Mouse (Mus musculus): ENCODE results near the gene Ulk1. TPM values are rescaled to one million over a fixed set of nuclear protein-coding genes. Genes with fewer than 3 reads are reported as not detected.

The Ulk1 gene
- polyA plus RNA-seq, 1 experiment from 2014 or later, result 10.0 TPM

DNA sequence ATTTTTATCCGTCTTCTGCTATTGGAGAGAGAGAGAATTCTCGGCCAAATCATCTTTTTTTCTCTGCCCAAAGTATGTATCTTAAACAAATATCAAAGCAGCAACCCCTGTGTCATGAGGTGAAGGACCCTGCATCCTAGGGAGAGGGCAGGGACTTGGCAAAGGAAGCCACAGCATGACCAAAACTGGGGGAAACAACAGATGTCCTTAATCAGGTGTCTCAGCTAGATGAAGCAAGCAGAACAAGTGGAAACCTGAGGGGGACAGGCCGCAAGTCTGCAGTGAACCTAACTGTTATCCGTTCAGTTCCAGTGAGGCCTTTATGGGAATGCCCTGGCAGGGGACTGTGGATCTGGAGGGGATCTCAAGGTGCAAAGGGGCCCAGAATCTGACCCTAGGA is 2.4 kb downstream of the Ulk1 start:
- peaks cover 11% of the 10 kb centered on the region for H3K36me3 ChIP-seq (ENCODE audit: control insufficient read depth, insufficient read depth)
- H3K4me2 ChIP-seq (ENCODE audit: low read depth, low read length), result peak overlapping the region; percentile 99
- 83% methylated on average over 4 of the region's 4 CpGs for WGBS
- no peak for ATAC-seq (replicated peaks; ENCODE audit: extremely low read depth, insufficient read depth, low FRiP score)
- H3K4me3 ChIP-seq (ENCODE audit: low read length), result peak overlapping the region; percentile 91
- H3K27ac ChIP-seq (ENCODE audit: low read length), result peak overlapping the region; percentile 87
- H3K9ac ChIP-seq (ENCODE audit: low read length), result peak overlapping the region; percentile 97
- no peaks in the 10 kb centered on the region for H3K27me3 ChIP-seq (ENCODE audit: control insufficient read depth, insufficient read depth, low read length)
- H3K4me1 ChIP-seq (ENCODE audit: control insufficient read depth, insufficient read depth, low read length), result peaks cover 30% of the 10 kb centered on the region
- no peaks in the 10 kb centered on the region for H3K9me3 ChIP-seq (replicated peaks; ENCODE audit: control insufficient read depth, low read length)

DNA sequence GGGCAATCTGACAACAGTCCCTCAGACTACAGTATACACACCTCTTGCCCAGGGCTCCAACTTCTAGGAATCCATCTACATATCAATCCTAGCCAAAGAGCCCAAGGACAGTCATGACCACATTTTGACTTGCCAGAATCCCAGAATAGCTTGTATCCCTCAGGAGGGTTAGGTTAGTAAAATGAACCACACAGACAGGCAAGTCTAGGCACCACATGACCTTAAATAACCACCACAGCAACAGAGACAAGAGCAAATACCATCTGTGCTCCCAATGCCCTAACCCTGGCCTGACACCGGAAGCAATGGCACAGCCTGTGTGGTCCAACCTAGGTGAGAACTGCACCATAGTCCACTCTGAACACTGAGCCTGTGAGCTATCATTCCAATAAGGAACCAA is 3.2 kb downstream of the Ulk1 start:
- WGBS, result 78% methylated on average over 1 of the region's 1 CpGs
- H3K4me2 ChIP-seq (ENCODE audit: low read depth, low read length), result no peak overlapping the region
- no peak overlapping the region for H3K27ac ChIP-seq (ENCODE audit: low read length)
- no peaks in the 10 kb centered on the region for H3K27me3 ChIP-seq (ENCODE audit: control insufficient read depth, insufficient read depth, low read length)
- H3K4me1 ChIP-seq (ENCODE audit: control insufficient read depth, insufficient read depth, low read length), result peaks cover 36% of the 10 kb centered on the region
- ATAC-seq (replicated peaks; ENCODE audit: extremely low read depth, insufficient read depth, low FRiP score), result no peak
- H3K9me3 ChIP-seq (replicated peaks; ENCODE audit: control insufficient read depth, low read length), result no peaks in the 10 kb centered on the region
- H3K9ac ChIP-seq (ENCODE audit: low read length), result no peak overlapping the region
- H3K36me3 ChIP-seq (ENCODE audit: control insufficient read depth, insufficient read depth), result peaks cover 11% of the 10 kb centered on the region
- no peak overlapping the region for H3K4me3 ChIP-seq (ENCODE audit: low read length)

DNA sequence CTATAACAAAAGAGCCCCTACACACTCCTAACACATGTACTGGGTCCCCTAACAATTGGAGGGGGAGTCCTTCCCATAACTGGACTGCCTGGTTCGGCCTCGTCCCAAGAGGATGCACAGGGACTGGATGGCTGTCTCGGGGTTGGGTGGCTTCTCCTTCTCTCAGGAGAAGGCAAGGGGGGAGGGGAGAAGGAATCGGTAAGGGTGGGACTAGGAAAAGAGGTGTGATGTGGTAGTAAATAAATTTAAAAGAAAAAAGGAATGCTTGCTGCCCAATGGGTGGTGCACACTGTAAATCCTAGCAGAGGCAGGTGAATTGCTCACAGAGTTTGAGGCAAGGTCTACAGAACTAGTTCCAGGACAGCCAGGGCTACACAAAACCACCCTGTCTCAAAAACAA is 3.7 kb downstream of the Ulk1 start:
- WGBS, result 80% methylated on average over 4 of the region's 4 CpGs
- H3K36me3 ChIP-seq (ENCODE audit: control insufficient read depth, insufficient read depth), result peaks cover 11% of the 10 kb centered on the region
- no peak for ATAC-seq (replicated peaks; ENCODE audit: extremely low read depth, insufficient read depth, low FRiP score)
- H3K4me1 ChIP-seq (ENCODE audit: control insufficient read depth, insufficient read depth, low read length), result peaks cover 36% of the 10 kb centered on the region
- H3K9ac ChIP-seq (ENCODE audit: low read length), result no peak overlapping the region
- no peak overlapping the region for H3K4me3 ChIP-seq (ENCODE audit: low read length)
- H3K4me2 ChIP-seq (ENCODE audit: low read depth, low read length), result no peak overlapping the region
- no peaks in the 10 kb centered on the region for H3K9me3 ChIP-seq (replicated peaks; ENCODE audit: control insufficient read depth, low read length)
- H3K27me3 ChIP-seq (ENCODE audit: control insufficient read depth, insufficient read depth, low read length), result no peaks in the 10 kb centered on the region
- H3K27ac ChIP-seq (ENCODE audit: low read length), result no peak overlapping the region

DNA sequence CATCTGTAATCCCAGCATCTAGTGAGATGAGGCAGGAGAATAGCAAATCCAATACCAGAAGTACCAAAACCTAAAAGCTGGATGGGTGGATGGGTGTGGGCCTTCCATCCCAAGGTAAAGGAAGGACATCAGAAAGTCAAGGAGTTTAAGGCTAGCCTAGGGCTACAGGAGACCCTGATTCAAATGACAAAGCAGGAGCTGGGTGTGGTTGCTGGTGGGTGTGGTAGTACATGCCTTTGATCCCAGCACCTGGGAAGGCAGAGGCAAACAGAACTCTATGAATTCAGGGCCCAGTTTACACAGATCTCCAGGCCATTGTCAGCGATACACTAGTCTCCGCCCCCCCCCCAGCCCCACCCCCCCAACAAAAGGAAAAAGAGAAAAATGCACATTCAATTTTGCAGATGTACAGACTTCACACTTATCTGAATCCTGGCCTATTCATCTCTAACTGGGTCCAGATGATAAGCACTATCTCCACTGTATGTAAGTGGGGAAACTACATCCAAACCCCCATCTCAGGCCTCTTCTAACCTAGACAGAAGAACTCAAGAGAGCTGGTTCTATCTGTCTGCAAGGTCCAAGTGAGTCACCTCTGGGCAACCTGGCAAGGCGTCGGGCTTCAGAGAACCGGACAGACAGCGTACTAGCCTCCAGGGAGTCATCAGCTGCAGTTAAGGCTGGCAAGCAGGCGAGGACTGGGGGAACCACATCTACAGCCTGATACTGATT is 5.7 kb downstream of the Ulk1 start:
- Histone ChIP-seq H3K9me3 (replicated peaks; ENCODE audit: control insufficient read depth, low read length) (no peaks in the 10 kb centered on the region), H3K36me3 (ENCODE audit: control insufficient read depth, insufficient read depth) (peaks cover 11% of the 10 kb centered on the region), H3K4me2 (ENCODE audit: low read depth, low read length) (no peak overlapping the region), H3K27ac (ENCODE audit: low read length) (no peak overlapping the region), H3K4me3 (ENCODE audit: low read length) (no peak overlapping the region), H3K4me1 (ENCODE audit: control insufficient read depth, insufficient read depth, low read length) (peaks cover 38% of the 10 kb centered on the region), H3K9ac (ENCODE audit: low read length) (no peak overlapping the region), H3K27me3 (ENCODE audit: control insufficient read depth, insufficient read depth, low read length) (no peaks in the 10 kb centered on the region)
- 74% methylated on average over 7 of the region's 7 CpGs for WGBS
- no peak for ATAC-seq (replicated peaks; ENCODE audit: extremely low read depth, insufficient read depth, low FRiP score)

DNA sequence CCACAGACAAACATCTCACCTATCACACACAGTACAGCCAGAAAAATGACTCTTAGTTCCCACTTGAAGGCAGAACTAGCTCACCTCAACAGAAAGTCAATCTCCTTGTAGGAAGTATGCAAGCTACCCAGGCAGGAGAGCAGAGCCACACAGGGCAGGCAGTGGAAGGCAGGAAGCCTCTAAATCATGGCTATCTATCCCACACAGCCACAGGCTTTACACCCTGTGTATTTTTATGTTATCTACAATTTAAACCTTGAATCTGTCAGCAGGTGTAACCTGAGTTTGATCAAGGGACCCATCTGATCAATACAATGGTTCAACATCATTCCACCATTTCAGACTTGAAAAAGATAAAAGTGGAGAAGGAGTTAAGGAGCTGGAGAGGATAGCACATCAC is 7.1 kb downstream of the Ulk1 start:
- peaks cover 20% of the 10 kb centered on the region for H3K36me3 ChIP-seq (ENCODE audit: control insufficient read depth, insufficient read depth)
- H3K27me3 ChIP-seq (ENCODE audit: control insufficient read depth, insufficient read depth, low read length), result no peaks in the 10 kb centered on the region

DNA sequence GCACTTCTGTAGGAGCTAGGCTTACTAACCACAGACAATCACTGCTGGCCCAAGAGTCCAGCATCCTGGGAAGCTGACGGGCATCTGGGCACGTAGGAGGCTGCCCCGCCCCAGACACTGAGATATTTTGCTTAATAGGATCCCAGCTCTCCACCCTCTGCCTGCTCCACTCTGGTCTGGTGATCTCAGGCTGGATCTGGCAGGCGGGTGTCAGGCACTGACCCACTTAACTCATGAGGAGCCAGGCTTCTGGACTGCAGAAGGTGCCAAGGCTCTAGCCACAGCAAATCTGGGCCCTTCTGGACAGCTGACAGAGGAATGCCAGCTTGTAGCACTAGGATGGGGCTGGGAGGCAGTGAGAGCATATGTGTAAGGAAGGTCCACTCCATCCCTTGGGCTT is 7.7 kb downstream of the Ulk1 start:
- H3K4me1 ChIP-seq (ENCODE audit: control insufficient read depth, insufficient read depth, low read length), result peaks cover 34% of the 10 kb centered on the region
- WGBS, result 50% methylated on average over 4 of the region's 4 CpGs
- H3K27me3 ChIP-seq (ENCODE audit: control insufficient read depth, insufficient read depth, low read length), result no peaks in the 10 kb centered on the region
- H3K27ac ChIP-seq (ENCODE audit: low read length), result no peak overlapping the region
- H3K36me3 ChIP-seq (ENCODE audit: control insufficient read depth, insufficient read depth), result peaks cover 22% of the 10 kb centered on the region
- H3K4me3 ChIP-seq (ENCODE audit: low read length), result no peak overlapping the region
- no peak overlapping the region for H3K9ac ChIP-seq (ENCODE audit: low read length)
- H3K4me2 ChIP-seq (ENCODE audit: low read depth, low read length), result no peak overlapping the region
- no peak for ATAC-seq (replicated peaks; ENCODE audit: extremely low read depth, insufficient read depth, low FRiP score)
- H3K9me3 ChIP-seq (replicated peaks; ENCODE audit: control insufficient read depth, low read length), result no peaks in the 10 kb centered on the region

More for the DNA sequence above, 7.1 kb downstream of the Ulk1 start:
- Histone ChIP-seq H3K4me3 (ENCODE audit: low read length) (no peak overlapping the region), H3K27ac (ENCODE audit: low read length) (no peak overlapping the region), H3K9me3 (replicated peaks; ENCODE audit: control insufficient read depth, low read length) (no peaks in the 10 kb centered on the region), H3K4me2 (ENCODE audit: low read depth, low read length) (no peak overlapping the region), H3K4me1 (ENCODE audit: control insufficient read depth, insufficient read depth, low read length) (peaks cover 35% of the 10 kb centered on the region), H3K9ac (ENCODE audit: low read length) (no peak overlapping the region)
- ATAC-seq (replicated peaks; ENCODE audit: extremely low read depth, insufficient read depth, low FRiP score), result no peak

DNA sequence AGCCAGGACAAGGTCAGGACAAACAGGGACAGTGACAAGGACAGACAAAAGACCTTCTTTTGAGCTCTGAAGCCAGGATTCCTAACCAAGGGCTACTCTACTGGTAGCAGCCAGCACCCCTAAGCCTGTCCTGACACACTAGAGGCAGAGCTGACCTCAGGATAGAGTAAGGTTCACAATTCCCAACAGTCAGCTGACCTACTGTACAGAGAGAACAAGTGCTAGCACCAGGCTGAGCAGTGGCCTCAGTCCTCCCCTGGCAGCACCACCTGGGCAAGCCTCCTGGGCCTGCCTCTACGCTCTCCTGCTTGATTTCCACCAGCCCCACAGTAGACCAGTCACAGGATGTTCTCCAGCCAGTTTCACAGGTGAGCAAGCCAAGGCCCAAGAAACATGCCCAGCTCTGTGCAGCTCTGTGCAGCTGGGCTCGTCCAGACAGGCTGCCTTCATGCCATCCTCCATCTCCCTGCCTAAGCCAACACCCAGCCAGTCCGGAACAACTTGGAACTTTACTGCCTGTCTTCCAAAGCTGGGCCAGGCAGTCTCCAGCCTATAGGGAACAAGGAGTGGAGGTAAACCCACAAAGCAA is 8.8 kb downstream of the Ulk1 start:
- no peak overlapping the region for H3K4me2 ChIP-seq (ENCODE audit: low read depth, low read length)
- no peak overlapping the region for H3K4me3 ChIP-seq (ENCODE audit: low read length)
- no peak overlapping the region for H3K27ac ChIP-seq (ENCODE audit: low read length)
- peaks cover 24% of the 10 kb centered on the region for H3K36me3 ChIP-seq (ENCODE audit: control insufficient read depth, insufficient read depth)
- H3K4me1 ChIP-seq (ENCODE audit: control insufficient read depth, insufficient read depth, low read length), result peaks cover 28% of the 10 kb centered on the region
- no peak for ATAC-seq (replicated peaks; ENCODE audit: extremely low read depth, insufficient read depth, low FRiP score)
- H3K9me3 ChIP-seq (replicated peaks; ENCODE audit: control insufficient read depth, low read length), result no peaks in the 10 kb centered on the region
- 0 out of 2 replicates have a peak overlapping the region, but pooled peaks have one; percentile 17 for H3K9ac ChIP-seq (ENCODE audit: low read length)
- H3K27me3 ChIP-seq (ENCODE audit: control insufficient read depth, insufficient read depth, low read length), result no peaks in the 10 kb centered on the region
- WGBS, result 85% methylated on average over 3 of the region's 3 CpGs

DNA sequence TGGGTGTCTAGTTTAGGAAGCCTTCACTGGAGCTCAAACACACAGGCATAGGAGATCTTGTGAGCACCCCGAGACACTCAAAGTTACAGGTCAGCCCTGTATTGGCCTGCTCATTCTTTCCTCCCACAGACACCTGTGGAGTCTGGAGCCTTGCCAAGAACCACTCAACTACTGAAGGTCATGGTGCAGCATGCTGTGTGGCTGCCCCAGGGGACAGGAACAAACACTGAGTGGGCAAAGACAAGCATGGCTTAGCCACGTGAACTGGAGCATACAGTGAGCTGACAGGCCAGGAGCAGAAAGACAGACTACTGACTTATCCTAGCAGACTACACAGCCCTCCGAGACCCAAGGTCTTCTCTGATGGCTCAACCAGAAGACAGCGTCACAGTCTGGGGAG is 12.2 kb downstream of the Ulk1 start:
- no peaks in the 10 kb centered on the region for H3K27me3 ChIP-seq (ENCODE audit: control insufficient read depth, insufficient read depth, low read length)
- peaks cover 24% of the 10 kb centered on the region for H3K4me1 ChIP-seq (ENCODE audit: control insufficient read depth, insufficient read depth, low read length)
- H3K27ac ChIP-seq (ENCODE audit: low read length), result peak overlapping the region; percentile 42
- no peaks in the 10 kb centered on the region for H3K9me3 ChIP-seq (replicated peaks; ENCODE audit: control insufficient read depth, low read length)
- 0 out of 2 replicates have a peak, but pooled peaks have one; percentile 37 for ATAC-seq (replicated peaks; ENCODE audit: extremely low read depth, insufficient read depth, low FRiP score)
- H3K4me3 ChIP-seq (ENCODE audit: low read length), result no peak overlapping the region
- no peak overlapping the region for H3K9ac ChIP-seq (ENCODE audit: low read length)
- no peak overlapping the region for H3K4me2 ChIP-seq (ENCODE audit: low read depth, low read length)
- 53% methylated on average over 4 of the region's 4 CpGs for WGBS
- peaks cover 46% of the 10 kb centered on the region for H3K36me3 ChIP-seq (ENCODE audit: control insufficient read depth, insufficient read depth)

DNA sequence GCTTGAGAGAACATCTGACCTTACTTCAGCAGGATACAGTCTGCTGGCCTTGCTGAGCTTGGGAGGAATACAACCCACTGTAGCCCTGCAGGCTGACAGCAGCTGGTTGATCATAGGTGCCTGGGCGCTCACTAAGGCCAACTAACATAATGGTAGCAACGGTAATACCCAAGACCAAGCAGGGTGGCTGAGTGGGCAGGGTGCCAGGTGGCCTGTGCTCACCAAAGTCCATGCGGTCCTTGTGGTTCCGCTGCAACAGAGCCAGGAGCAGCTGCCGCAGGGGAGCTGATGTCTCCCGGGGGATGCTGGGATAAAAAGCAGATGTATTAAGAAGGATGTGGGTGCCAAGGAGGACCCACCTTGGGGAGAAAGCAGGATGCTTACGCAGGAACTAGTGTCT is 15.5 kb downstream of the Ulk1 start:
- Histone ChIP-seq H3K9ac (ENCODE audit: low read length) (no peak overlapping the region), H3K36me3 (ENCODE audit: control insufficient read depth, insufficient read depth) (peaks cover 70% of the 10 kb centered on the region), H3K27me3 (ENCODE audit: control insufficient read depth, insufficient read depth, low read length) (no peaks in the 10 kb centered on the region), H3K9me3 (replicated peaks; ENCODE audit: control insufficient read depth, low read length) (no peaks in the 10 kb centered on the region), H3K4me1 (ENCODE audit: control insufficient read depth, insufficient read depth, low read length) (peaks cover 13% of the 10 kb centered on the region), H3K4me3 (ENCODE audit: low read length) (no peak overlapping the region), H3K4me2 (ENCODE audit: low read depth, low read length) (no peak overlapping the region), H3K27ac (ENCODE audit: low read length) (no peak overlapping the region)
- ATAC-seq (replicated peaks; ENCODE audit: extremely low read depth, insufficient read depth, low FRiP score), result no peak
- WGBS, result 95% methylated on average over 7 of the region's 7 CpGs
